Mouse (Mus musculus): ENCODE results near the gene Ppat.

DNA sequence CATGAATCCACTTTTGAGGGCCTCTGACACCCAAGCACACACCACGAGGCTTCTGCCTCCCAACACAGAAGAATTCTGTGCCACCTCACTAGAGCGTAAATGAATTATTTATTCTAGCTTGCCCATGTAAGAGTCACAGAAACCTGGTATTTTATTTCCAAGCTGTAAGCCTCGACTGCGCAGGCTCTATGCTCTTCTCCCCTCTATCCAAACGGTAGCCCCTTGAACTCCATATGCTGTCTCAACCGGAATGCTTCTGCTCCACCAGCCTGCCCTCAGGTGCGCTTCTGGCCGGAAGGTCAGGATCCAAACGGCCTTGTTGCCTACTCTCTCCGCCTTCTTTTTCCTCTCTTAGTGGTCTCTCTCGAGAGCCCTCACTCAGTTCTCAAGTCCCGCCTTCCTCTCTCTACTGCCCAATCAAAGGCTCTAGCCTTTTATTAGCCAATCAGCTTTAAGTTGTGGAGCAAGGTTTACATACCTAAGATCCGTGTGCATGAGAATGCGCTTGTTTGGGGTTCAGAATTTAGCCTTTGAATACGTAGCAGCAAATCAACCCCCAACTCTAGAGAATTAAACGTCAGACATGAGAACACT is 82.6 kb downstream of the Ppat start:
- no peak for TF ChIP-seq FLI1 (IDR thresholded peaks at IDR 0.05; ENCODE audit: low read length)
- no peak for TF ChIP-seq GATA1 (IDR thresholded peaks at IDR 0.05; ENCODE audit: borderline replicate concordance, low read length)

All from megakaryocyte, embryonic 14.5 days (primary cell).